Mouse (Mus musculus) megakaryocyte, embryonic 14.5 days (primary cell): ENCODE results near the gene Pbld2. TPM values are rescaled to one million over a fixed set of nuclear protein-coding genes. Genes with fewer than 3 reads are reported as not detected.

Source experiments
- H3K27me3 ChIP-seq: replicated peaks from 2 replicates; pipeline ENCODE3; 2012; ENCODE audit warnings: inconsistent platforms
- H3K36me3 ChIP-seq: replicated peaks from 2 replicates; pipeline ENCODE3; 2012; ENCODE audit warnings: low read length, inconsistent platforms, mixed read lengths
- H3K4me1 ChIP-seq: 2 replicates; pipeline ENCODE4 v1.6.1; 2012; ENCODE audit warnings: inconsistent platforms
- H3K4me3 ChIP-seq: replicated peaks from 2 replicates; pipeline ENCODE3; 2012; ENCODE audit warnings: moderate library complexity, mild to moderate bottlenecking, inconsistent platforms
- H3K9me3 ChIP-seq: 2 replicates; pipeline ENCODE4 v1.6.1; 2012; ENCODE audit warnings: inconsistent platforms
- FLI1 ChIP-seq: IDR thresholded peaks from 2 replicates; pipeline ENCODE4 v1.6.1; 2012; ENCODE audit warnings: low read length, inconsistent platforms, mixed read lengths
- GATA1 ChIP-seq: IDR thresholded peaks from 3 replicates; pipeline ENCODE4 v1.6.1; 2012; ENCODE audit warnings: mixed read lengths, low read length, inconsistent platforms, borderline replicate concordance
- polyA plus RNA-seq: library from polyadenylated mRNA; stranded (reverse); fragments of >175 nt; gene quantifications from 2 replicates; pipeline ENCODE4 v1.2.3, GENCODE M21; 2012; ENCODE audit warnings: low replicate concordance; ENCODE audit not compliant: insufficient read depth

Gene Pbld2
- polyA plus RNA-seq, 1 experiment = 0.74 TPM

DNA sequence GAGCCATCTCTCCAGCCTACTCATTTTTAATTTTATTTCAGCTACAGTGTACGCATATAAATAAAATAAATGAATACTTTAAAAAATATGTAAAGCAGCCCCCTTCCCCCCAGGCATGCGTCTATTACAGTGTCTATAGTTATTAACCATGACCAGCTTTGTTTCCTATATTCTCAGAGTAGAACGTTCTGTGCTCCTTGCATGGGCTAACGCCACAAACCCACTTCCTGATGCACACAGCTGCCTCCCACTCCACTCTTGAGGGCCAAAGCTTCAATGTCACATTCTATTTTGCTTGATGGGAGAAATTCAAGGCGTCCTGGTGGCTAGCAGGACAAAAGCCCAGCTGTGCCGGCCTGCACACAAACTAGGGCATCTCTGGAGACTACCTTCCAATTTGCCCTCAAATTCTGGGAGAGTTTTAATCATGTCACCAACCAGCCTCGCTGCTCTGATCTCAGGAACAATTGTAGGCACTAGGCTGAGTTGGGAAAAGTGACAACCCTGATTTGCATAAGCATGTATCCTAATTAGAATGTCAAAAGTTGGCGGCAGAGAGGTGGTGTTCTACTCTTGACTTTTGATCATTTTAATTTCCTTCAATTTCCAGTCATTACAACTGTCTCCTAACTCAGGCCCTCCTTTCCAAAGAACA is 65.1 kb downstream of the Pbld2 start:
- peaks cover 16% of the 10 kb centered on the region for H3K27me3 ChIP-seq
- no peaks in the 10 kb centered on the region for H3K36me3 ChIP-seq
- peak overlapping the region; percentile 40 for H3K4me3 ChIP-seq
- H3K9me3 ChIP-seq = no peaks in the 10 kb centered on the region
- TF ChIP-seq FLI1 (no peak), GATA1 (no peak)
- H3K4me1 ChIP-seq = peaks cover 12% of the 10 kb centered on the region

DNA sequence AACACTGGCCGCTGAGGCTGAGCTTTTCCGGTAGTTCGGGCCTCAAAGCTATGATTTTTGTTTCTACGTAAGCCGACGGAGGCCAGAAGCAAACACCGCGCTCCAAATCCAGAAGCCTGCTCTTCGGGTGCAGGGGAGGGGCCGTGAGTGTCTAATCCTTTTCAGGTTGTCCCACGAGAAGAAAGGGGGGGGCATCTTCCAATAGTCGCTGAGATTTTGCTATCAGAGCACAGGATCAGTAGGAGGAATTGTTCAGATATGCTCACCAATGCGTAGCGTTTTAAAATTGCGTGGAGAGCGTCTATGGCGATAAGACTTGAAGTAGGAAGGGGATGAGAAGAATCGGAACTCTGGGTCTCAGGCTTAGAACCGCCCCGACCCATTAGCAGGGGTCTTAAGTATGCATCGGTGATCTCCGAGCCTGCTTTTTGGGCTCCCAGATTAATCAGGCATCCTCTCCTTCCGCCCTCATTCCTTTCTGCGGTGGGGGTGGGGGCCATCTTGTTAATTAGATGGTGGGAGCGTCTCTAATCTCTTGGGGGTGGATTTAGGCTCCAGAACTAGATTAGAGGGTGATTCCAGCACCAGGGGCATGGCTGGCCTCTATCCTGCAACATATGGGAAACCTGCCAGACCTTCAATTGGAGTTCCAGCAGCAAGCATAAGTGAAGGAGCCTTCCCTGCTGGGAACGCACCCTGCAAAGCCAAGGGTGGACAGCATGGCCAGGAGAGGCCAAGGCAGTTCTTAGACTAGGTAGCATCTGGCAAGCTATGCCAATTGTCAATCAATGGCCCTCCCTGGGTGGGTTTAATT is 65.8 kb downstream of the Pbld2 start:
- TF ChIP-seq GATA1 = no peak
- TF ChIP-seq FLI1 = no peak
- Histone ChIP-seq H3K36me3 (no peaks in the 10 kb centered on the region), H3K4me1 (peaks cover 12% of the 10 kb centered on the region), H3K27me3 (peaks cover 16% of the 10 kb centered on the region), H3K9me3 (no peaks in the 10 kb centered on the region), H3K4me3 (no peak overlapping the region)

DNA sequence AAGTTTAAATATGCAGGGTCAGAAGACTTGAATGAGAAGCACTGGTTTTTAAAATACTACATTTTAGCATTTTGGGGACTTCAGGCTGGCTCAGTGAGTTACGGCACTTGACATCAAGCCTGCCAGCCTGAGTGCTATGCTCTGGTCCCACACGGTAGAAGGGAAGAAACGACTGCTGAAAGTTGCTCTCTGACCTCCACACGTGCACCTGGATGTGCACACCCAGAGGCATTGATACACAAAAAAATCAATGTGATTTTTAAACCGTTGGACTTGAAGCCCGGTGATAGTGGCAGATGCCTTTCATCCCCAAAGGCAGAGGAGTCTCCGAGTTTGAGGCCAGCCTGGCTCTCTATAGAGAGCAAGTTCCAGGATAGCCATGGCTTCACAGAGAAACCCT is 67.8 kb downstream of the Pbld2 start:
- peaks cover 12% of the 10 kb centered on the region for H3K4me1 ChIP-seq
- TF ChIP-seq FLI1 = no peak
- TF ChIP-seq GATA1 = no peak
- no peaks in the 10 kb centered on the region for H3K36me3 ChIP-seq
- H3K9me3 ChIP-seq = no peaks in the 10 kb centered on the region
- H3K4me3 ChIP-seq = no peak overlapping the region
- H3K27me3 ChIP-seq = peaks cover 28% of the 10 kb centered on the region

DNA sequence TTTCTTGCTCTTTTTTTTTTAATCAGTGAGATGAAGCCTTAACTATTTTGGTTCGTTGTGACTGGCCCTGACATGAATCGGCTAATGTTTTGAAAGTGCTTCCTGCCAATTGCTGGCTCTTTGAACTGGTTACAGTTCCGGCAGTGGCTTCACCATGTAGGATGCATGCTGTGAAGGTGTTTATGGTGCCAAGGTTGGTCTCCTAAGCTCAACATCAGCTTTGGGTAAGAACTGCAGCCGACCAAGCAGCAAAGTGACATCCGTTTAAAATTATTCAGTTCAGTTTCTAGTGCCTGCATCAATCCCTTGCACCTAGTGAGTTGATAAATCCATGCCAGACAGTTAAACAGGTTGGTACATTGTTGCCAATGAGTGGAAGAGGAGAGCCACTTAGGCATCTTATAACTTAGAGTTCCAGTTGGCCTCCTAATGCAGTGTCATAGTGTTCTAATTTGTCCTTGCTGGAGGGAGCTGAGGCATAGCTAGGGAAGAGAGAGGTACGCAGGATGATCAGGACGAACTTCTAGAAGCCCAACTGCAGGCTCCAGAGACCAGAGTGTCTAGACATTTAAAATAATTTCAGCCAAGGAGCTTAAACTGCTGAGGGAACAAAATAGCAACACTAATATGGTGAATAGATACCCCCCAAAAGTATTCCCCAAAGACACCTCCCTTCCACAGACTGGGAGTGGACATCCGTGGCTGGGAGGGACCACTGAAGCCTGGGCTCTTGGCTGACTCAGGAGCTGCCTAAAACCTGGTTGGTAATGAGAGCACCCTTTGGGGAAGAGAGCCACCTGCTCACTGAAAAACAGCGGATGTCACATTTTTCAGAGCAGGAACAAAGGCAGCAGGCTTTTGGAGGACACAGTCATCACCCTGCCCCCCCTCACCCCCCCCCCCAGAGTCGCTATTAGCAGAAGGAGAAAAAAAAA is 68.8 kb downstream of the Pbld2 start:
- no peaks in the 10 kb centered on the region for H3K9me3 ChIP-seq

DNA sequence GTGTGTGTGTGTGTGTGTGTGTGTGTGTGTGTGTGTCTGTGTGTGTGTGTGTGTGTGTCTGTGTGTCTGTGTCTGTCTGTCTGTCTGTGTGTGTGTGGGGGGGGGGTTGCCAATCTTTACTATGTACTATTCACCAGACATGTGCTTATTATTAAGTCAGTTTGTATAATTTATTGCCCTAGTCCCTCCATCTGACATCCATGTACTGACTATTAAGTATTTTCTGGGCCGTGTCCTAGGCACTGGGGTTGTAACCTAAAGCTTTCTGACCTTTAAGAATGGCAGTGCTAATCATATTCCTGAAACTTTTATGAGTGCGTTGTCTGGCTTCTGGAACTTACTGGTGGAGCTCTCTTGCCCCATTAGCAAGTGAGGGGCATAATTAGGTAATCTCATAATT is 72.6 kb downstream of the Pbld2 start:
- Histone ChIP-seq H3K36me3 (no peaks in the 10 kb centered on the region), H3K4me3 (no peak overlapping the region), H3K27me3 (peaks cover 56% of the 10 kb centered on the region), H3K4me1 (peaks cover 16% of the 10 kb centered on the region), H3K9me3 (no peaks in the 10 kb centered on the region)
- TF ChIP-seq FLI1 (no peak), GATA1 (no peak)

More for the DNA sequence above, 68.8 kb downstream of the Pbld2 start:
- no peak for TF ChIP-seq GATA1
- no peak for TF ChIP-seq FLI1
- Histone ChIP-seq H3K36me3 (no peaks in the 10 kb centered on the region), H3K27me3 (peaks cover 31% of the 10 kb centered on the region), H3K4me3 (no peak overlapping the region), H3K4me1 (peaks cover 12% of the 10 kb centered on the region)

DNA sequence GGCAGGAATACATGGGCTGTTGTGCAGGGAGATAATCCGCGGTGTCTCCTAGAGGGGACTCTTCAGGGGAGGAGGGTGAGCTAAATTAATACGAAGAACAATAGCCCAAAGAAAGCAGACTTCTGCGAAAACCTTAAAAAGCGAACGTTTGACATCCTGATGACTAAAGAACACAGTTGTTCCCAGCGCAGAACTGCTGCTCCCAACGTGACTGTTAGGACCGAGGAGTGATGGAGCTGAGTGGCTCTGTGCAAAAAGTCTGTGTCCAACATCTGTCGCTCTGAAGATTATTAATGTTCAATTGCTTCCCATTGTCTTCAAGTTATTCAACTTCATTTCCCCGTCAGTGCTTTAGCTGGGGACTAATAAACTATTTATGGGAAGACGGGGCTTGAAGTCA is 74.1 kb downstream of the Pbld2 start:
- Histone ChIP-seq H3K36me3 (no peaks in the 10 kb centered on the region), H3K27me3 (peaks cover 61% of the 10 kb centered on the region), H3K4me1 (peaks cover 16% of the 10 kb centered on the region), H3K9me3 (0 out of 2 replicates have a peak, but pooled peaks cover 3% of the 10 kb centered on the region), H3K4me3 (no peak overlapping the region)
- TF ChIP-seq FLI1 = no peak
- TF ChIP-seq GATA1 = no peak

DNA sequence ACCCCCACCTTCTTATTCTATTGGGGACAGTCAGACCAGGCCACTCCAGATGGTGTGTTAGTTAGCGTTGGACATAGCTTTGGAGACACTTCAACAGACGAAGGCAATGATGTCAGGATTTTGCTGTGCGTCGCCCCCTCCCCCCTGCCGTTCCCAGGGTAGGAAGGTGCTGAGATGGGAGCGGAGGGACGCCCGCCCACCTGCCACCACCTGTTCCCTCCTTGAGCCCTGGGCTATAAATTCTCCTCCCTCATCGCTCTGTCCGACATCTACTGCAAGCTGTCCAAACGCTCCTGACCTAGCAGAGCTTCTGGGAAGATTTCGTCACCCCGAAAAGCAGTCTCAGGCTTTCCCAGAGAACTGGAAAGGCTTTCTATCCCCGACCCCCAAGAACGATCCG is 75.4 kb downstream of the Pbld2 start, which contains the start of gene Atoh7:
Gene Atoh7, plus strand, starts transcription at position 131 of the 400 bp plus-strand sequence.
- no peaks in the 10 kb centered on the region for H3K36me3 ChIP-seq
- peaks cover 13% of the 10 kb centered on the region for H3K4me1 ChIP-seq
- 0 out of 2 replicates have a peak, but pooled peaks cover 3% of the 10 kb centered on the region for H3K9me3 ChIP-seq
- peaks cover 56% of the 10 kb centered on the region for H3K27me3 ChIP-seq
- peak within 1 kb of the TSS; percentile 91 for H3K4me3 ChIP-seq
- TF ChIP-seq FLI1 = no peak
- no peak for TF ChIP-seq GATA1

DNA sequence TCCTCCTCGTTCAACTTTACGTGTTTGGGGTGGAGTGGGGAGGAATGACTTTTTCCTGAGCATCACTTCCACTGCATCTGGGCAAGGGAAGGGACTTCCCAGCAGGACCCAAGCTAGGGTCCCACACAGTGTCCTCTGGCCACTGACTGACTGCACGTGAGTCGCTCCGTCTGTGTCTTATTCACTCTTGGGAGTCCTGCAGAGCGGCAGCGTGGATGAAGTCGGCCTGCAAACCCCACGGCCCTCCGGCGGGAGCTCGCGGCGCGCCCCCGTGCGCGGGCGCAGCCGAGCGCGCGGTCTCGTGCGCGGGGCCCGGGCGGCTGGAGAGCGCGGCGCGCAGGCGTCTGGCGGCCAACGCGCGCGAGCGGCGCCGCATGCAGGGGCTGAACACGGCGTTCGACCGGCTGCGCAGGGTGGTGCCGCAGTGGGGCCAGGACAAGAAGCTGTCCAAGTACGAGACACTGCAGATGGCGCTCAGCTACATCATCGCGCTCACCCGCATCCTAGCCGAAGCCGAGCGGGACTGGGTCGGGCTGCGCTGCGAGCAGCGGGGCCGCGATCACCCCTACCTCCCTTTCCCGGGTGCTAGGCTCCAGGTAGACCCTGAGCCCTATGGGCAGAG is 75.9 kb downstream of the Pbld2 start:
- H3K9me3 ChIP-seq = 0 out of 2 replicates have a peak, but pooled peaks cover 3% of the 10 kb centered on the region
- peak overlapping the region; percentile 91 for H3K4me3 ChIP-seq
- H3K36me3 ChIP-seq = no peaks in the 10 kb centered on the region
- TF ChIP-seq FLI1 = no peak
- no peak for TF ChIP-seq GATA1
- H3K4me1 ChIP-seq = peaks cover 13% of the 10 kb centered on the region
- H3K27me3 ChIP-seq = peaks cover 55% of the 10 kb centered on the region

DNA sequence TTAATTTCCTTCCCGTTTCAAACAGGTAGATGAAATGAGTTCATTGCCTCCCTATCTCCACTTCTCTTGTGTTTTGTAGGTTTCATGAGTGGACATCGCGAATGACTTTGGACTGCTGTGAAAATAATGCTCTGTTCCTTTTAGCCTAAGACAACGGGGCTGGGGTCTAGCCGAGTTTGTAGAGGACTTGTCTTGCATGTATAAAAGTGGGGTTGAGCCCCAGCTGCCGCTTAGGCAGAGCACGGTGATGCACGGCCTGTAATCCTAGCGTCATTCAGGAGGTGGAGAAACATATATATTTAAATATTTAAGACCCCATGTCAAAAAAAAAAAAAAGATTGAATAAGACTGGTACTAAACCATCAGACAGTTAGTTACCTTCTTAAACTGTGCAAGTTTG is 76.5 kb downstream of the Pbld2 start:
- TF ChIP-seq FLI1 = no peak
- Histone ChIP-seq H3K27me3 (peaks cover 51% of the 10 kb centered on the region), H3K4me1 (peaks cover 13% of the 10 kb centered on the region), H3K9me3 (0 out of 2 replicates have a peak, but pooled peaks cover 3% of the 10 kb centered on the region), H3K4me3 (peak overlapping the region; percentile 91), H3K36me3 (no peaks in the 10 kb centered on the region)

Other genes with a start within 250 kb of the Pbld2 start
- gene Ccar1, start 232.0 kb upstream of the Pbld2 start, polyA plus RNA-seq = 3.0 and 13.4 TPM in 2 replicates
- gene Tet1, start 115.3 kb upstream of the Pbld2 start, polyA plus RNA-seq = 0.01 TPM in 1 of 2 replicates, not detected in the other
- 4.6 and 4.9 TPM in 2 replicates for gene Slc25a16, start 103.7 kb upstream of the Pbld2 start, polyA plus RNA-seq
- gene Dna2, start 77.3 kb upstream of the Pbld2 start, polyA plus RNA-seq = 1.0 and 1.5 TPM in 2 replicates
- 0.43 TPM in 1 of 2 replicates, not detected in the other for gene Rufy2, start 44.1 kb upstream of the Pbld2 start, polyA plus RNA-seq
- gene Hnrnph3, start 98 bp upstream of the Pbld2 start, polyA plus RNA-seq = 18.4 TPM in 1 of 2 replicates, not detected in the other
- gene Pbld1, start 35.8 kb downstream of the Pbld2 start, polyA plus RNA-seq = 0.10 TPM in 1 of 2 replicates, not detected in the other
- gene Atoh7, start 75.3 kb downstream of the Pbld2 start, polyA plus RNA-seq = not detected in 2 replicates
- gene Mypn, start 179.6 kb downstream of the Pbld2 start, polyA plus RNA-seq = not detected in 2 replicates
- 8.2 TPM in 1 of 2 replicates, not detected in the other for gene Herc4, start 219.5 kb downstream of the Pbld2 start, polyA plus RNA-seq